Mouse (Mus musculus) hindbrain, embryonic 15.5 days (tissue): Measurements from ENCODE around the gene Mtcp1. TPM values are rescaled to one million over a fixed set of nuclear protein-coding genes. Genes with fewer than 3 reads are reported as not detected.

Source experiments
- polyA plus RNA-seq: library from polyadenylated mRNA; unstranded; fragments of >200 nt; fragmentation: Nextera tagmentation; extraction: Ambion mirVana; gene quantifications from 2 replicates; pipeline ENCODE4 v1.2.1, GENCODE M21; 2015

Gene Mtcp1
- polyA plus RNA-seq, 1 experiment from 2014 or later: 5.9 TPM

Other genes starting within 250 kb of the Mtcp1 start
- 29.2 and 37.0 TPM in 2 replicates for gene Fundc2, start 34.2 kb downstream of the Mtcp1 start, polyA plus RNA-seq
- gene F8, start 34.0 kb downstream of the Mtcp1 start, polyA plus RNA-seq: 1.4 and 1.5 TPM in 2 replicates
- 22.9 and 24.6 TPM in 2 replicates for gene Cmc4, start within 50 bp of the Mtcp1 start, polyA plus RNA-seq
- 46.2 and 51.0 TPM in 2 replicates for gene Brcc3, start within 50 bp of the Mtcp1 start, polyA plus RNA-seq
- gene Vbp1, start 97.7 kb upstream of the Mtcp1 start, polyA plus RNA-seq: 287 and 297 TPM in 2 replicates
- gene Rab39b, start 161.6 kb upstream of the Mtcp1 start, polyA plus RNA-seq: 24.8 and 24.9 TPM in 2 replicates